Mouse (Mus musculus) 416B (cell line): ENCODE results near the gene Ube2j2.
A peak's percentile ranks its signal among the peaks of the same experiment; 100 is the strongest.

Source experiments
- DNase-seq: peaks from one replicate; pipeline ENCODE4 v3.0.0; 2011; ENCODE audit warnings: low read depth

Gene Ube2j2

GRCm38 (mm10) chr4:155943534-155944249, at the start of gene Ube2j2:
Gene Ube2j2 (plus strand): TSS chr4:155943831.
- peak; percentile 96 for DNase-seq

- peak; percentile 68 for DNase-seq
These were observed 49.2 kb upstream of the Ube2j2 start for GRCm38 (mm10) chr4:155894311-155894881.

- DNase-seq: no peak
These were observed 48.4 kb upstream of the Ube2j2 start for GRCm38 (mm10) chr4:155895216-155895615.

GRCm38 (mm10) chr4:155895826-155896225, 47.8 kb upstream of the Ube2j2 start:
- no peak for DNase-seq

GRCm38 (mm10) chr4:155896461-155896860, 47.2 kb upstream of the Ube2j2 start:
- DNase-seq: no peak

GRCm38 (mm10) chr4:155898318-155898717, 45.3 kb upstream of the Ube2j2 start:
- DNase-seq: peak; percentile 24

- no peak for DNase-seq
These were observed 44.3 kb upstream of the Ube2j2 start for GRCm38 (mm10) chr4:155899355-155899754.

GRCm38 (mm10) chr4:155901205-155901604, 42.4 kb upstream of the Ube2j2 start:
- no peak for DNase-seq

GRCm38 (mm10) chr4:155903246-155903645, 40.4 kb upstream of the Ube2j2 start:
- DNase-seq: no peak

GRCm38 (mm10) chr4:155904318-155905102, 39.1 kb upstream of the Ube2j2 start:
- peak; percentile 74 for DNase-seq

- DNase-seq: no peak
These were observed 38.0 kb upstream of the Ube2j2 start for GRCm38 (mm10) chr4:155905634-155906033.

GRCm38 (mm10) chr4:155906125-155906524, 37.5 kb upstream of the Ube2j2 start:
- DNase-seq: no peak

GRCm38 (mm10) chr4:155907003-155907402, 36.6 kb upstream of the Ube2j2 start:
- no peak for DNase-seq

- DNase-seq: no peak
These were observed 35.4 kb upstream of the Ube2j2 start for GRCm38 (mm10) chr4:155908281-155908680.

- DNase-seq: no peak
These were observed 34.9 kb upstream of the Ube2j2 start for GRCm38 (mm10) chr4:155908751-155909150.

GRCm38 (mm10) chr4:155932031-155932430, 11.6 kb upstream of the Ube2j2 start:
- DNase-seq: peak; percentile 34

GRCm38 (mm10) chr4:155943049-155943452, 580 bp upstream of the Ube2j2 start:
- DNase-seq: peak; percentile 17

- peak; percentile 67 for DNase-seq
These were observed 640 bp downstream of the Ube2j2 start for GRCm38 (mm10) chr4:155944271-155944670.

GRCm38 (mm10) chr4:155947094-155947493, 3.5 kb downstream of the Ube2j2 start:
- DNase-seq: no peak

GRCm38 (mm10) chr4:155955491-155955890, 11.9 kb downstream of the Ube2j2 start:
- no peak for DNase-seq

- peak; percentile 89 for DNase-seq
These were observed 15.6 kb downstream of the Ube2j2 start for GRCm38 (mm10) chr4:155959275-155959674.

- peak; percentile 71 for DNase-seq
These were observed 18.7 kb downstream of the Ube2j2 start, which contains the start of gene C1qtnf12 for GRCm38 (mm10) chr4:155962167-155962971. Gene C1qtnf12 (plus strand): TSS chr4:155962318.
